Mouse (Mus musculus) midbrain, embryonic 16.5 days (tissue): ENCODE measurements around the gene Gm16513. TPM values are rescaled to one million over a fixed set of nuclear protein-coding genes. Genes with fewer than 3 reads are reported as not detected.
"Not testable (repeated sequence)": the region's sequence is repeated elsewhere in the genome, so short reads cannot be mapped to it uniquely, and the experiment has no call there.

Source experiments
- ATAC-seq: fragments of 200-750 bp; cut with Nextera tagmentation; 2 replicates; pipeline ENCODE4 v1.8.0; 2017; ENCODE audit warnings: moderate TSS enrichment
- H3K27ac ChIP-seq: fragments of 300-500 bp; sonication (generic); 2 replicates; pipeline ENCODE4 v1.5.1; 2014; ENCODE audit warnings: mild to moderate bottlenecking, low read length, mixed read lengths
- H3K27me3 ChIP-seq: fragments of 300-500 bp; sonication (generic); 2 replicates; pipeline ENCODE4 v1.6.1; 2014; ENCODE audit warnings: low read depth, low read length, mixed read lengths; ENCODE audit not compliant: control insufficient read depth, insufficient read depth
- H3K36me3 ChIP-seq: fragments of 300-500 bp; sonication (generic); 2 replicates; pipeline ENCODE4 v1.6.1; 2014; ENCODE audit warnings: mild to moderate bottlenecking, low read length, moderate library complexity, mixed read lengths; ENCODE audit not compliant: control insufficient read depth, insufficient read depth
- H3K4me1 ChIP-seq: fragments of 300-500 bp; sonication (generic); 2 replicates; pipeline ENCODE4 v1.6.1; 2014; ENCODE audit warnings: mild to moderate bottlenecking, low read length, mixed read lengths; ENCODE audit not compliant: control insufficient read depth, insufficient read depth
- H3K4me2 ChIP-seq: fragments of 300-500 bp; sonication (generic); 2 replicates; pipeline ENCODE4 v1.6.1; 2014; ENCODE audit warnings: mild to moderate bottlenecking, low read length, mixed read lengths
- H3K4me3 ChIP-seq: fragments of 300-500 bp; sonication (generic); 2 replicates; pipeline ENCODE4 v1.5.1; 2014; ENCODE audit warnings: low read depth, mild to moderate bottlenecking, low read length, moderate library complexity, mixed read lengths
- H3K9ac ChIP-seq: fragments of 300-500 bp; sonication (generic); 2 replicates; pipeline ENCODE4 v1.6.1; 2014; ENCODE audit warnings: low read depth, low read length, mixed read lengths
- H3K9me3 ChIP-seq: fragments of 300-500 bp; sonication (generic); replicated peaks from 2 replicates; pipeline ENCODE4 v1.6.1; 2014; ENCODE audit warnings: mild to moderate bottlenecking, low read length, mixed read lengths; ENCODE audit not compliant: control insufficient read depth, poor library complexity, severe bottlenecking
- WGBS: fragments of 180-500 bp; shearing (Covaris S2); extraction: QIAGEN DNeasy Blood & Tissue Kit; methylation state at CpG from one replicate; pipeline ENCODE4 v1.1.7; 2014; 5-methylcytosine and 5-hydroxymethylcytosine counted together
- polyA plus RNA-seq: library from polyadenylated mRNA; unstranded; fragments of >200 nt; fragmentation: Nextera tagmentation; extraction: Ambion mirVana; gene quantifications from 2 replicates; pipeline ENCODE4 v1.2.1, GENCODE M21; 2015

The Gm16513 gene
- not detected in 2 replicates for polyA plus RNA-seq

DNA sequence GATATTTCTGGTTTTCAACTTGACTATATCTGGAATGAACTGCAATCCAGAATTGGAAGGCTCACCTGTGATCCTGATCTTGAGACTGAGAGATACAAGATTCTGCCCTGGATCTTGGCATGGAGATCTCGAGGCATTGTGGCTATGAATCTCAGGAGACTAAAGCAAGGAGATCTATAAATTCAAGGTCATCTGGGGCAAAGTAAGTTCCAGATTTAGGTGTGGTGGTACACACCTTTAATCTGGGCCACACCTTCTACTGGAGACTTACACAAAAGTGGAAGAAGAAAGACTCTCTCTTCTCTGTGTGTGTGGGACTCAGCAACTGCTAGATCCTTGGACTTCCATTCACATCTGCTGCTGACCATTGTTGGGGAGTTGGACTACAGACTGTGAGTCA, at the start of gene Gm16513:
Gene Gm16513, plus strand, starts transcription at position 301 of the 400 bp plus-strand sequence.
- H3K27ac ChIP-seq, H3K4me2 ChIP-seq, H3K4me3 ChIP-seq, ATAC-seq, H3K9ac ChIP-seq, H3K4me1 ChIP-seq, H3K9me3 ChIP-seq, H3K36me3 ChIP-seq, H3K27me3 ChIP-seq: not testable (repeated sequence)
- WGBS: no CpG with 5 or more reads among the region's 1 CpGs

Other genes starting within 250 kb of the Gm16513 start
- not detected in 2 replicates for gene Gm6367, start 194.0 kb upstream of the Gm16513 start, polyA plus RNA-seq
- gene Gm7942, start 75.7 kb upstream of the Gm16513 start, polyA plus RNA-seq: not detected in 2 replicates
- gene Gm10424, start 90.1 kb downstream of the Gm16513 start, polyA plus RNA-seq: not detected in 2 replicates
- gene Gm3259, start 123.3 kb downstream of the Gm16513 start, polyA plus RNA-seq: not detected in 2 replicates